Mouse (Mus musculus) adrenal gland (tissue): Measurements from ENCODE around the gene Pou1f1.

ENCODE experiments used
- intact Hi-C: fragments of 180-260 bp; cut with DNase I; formaldehyde crosslinking; loops from one replicate; pipeline ENCODE4 v1.15.1; 2025

Pou1f1 gene

GRCm38 (mm10) chr16:65564306-65564705 is 44.0 kb downstream of the Pou1f1 start:
- intact Hi-C loops = no loop called here

GRCm38 (mm10) chr16:65564951-65565350 is 44.6 kb downstream of the Pou1f1 start:
- intact Hi-C loops = no loop called here

DNA sequence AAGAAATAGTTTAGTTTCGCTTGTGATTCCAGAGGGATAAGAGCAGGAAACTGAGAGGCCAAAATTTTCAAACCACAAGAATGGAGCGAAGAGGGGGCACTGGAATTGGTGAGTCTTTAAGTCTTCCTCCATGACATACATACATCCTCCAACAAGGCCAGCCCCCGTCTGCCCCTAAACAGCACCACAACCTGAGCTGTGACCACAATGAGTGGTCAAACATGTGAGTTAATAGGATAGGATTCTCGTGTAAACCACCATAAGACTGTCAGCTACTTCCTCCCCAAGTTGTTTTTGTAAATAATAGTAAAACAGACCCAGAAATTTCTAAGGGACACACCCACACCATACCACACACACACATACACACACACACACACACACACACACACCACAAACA is 48.5 kb downstream of the Pou1f1 start:
- intact Hi-C loops = no loop called here

GRCm38 (mm10) chr16:65577298-65578029 is 57.2 kb downstream of the Pou1f1 start:
- intact Hi-C loops = no loop called here
